Mouse (Mus musculus): Measurements from ENCODE around the gene Srrm2.
"Not testable (repeated sequence)": the region's sequence is repeated elsewhere in the genome, so short reads cannot be mapped to it uniquely, and the experiment has no call there.

Srrm2 gene

GRCm38 (mm10) chr17:23770896-23771283 lies 19.4 kb upstream of the Srrm2 start:
- no peak for DNase-seq

- DNase-seq: peak; percentile 98
These were observed 18.8 kb upstream of the Srrm2 start, which contains the start of gene Flywch1 for GRCm38 (mm10) chr17:23771284-23772218. Flywch1 (minus strand) TSS chr17:23771602.

- DNase-seq: not testable (repeated sequence)
These were observed 18.1 kb upstream of the Srrm2 start for GRCm38 (mm10) chr17:23772219-23772556.

GRCm38 (mm10) chr17:23773676-23774075 lies 16.7 kb upstream of the Srrm2 start:
- no peak for DNase-seq

DNA sequence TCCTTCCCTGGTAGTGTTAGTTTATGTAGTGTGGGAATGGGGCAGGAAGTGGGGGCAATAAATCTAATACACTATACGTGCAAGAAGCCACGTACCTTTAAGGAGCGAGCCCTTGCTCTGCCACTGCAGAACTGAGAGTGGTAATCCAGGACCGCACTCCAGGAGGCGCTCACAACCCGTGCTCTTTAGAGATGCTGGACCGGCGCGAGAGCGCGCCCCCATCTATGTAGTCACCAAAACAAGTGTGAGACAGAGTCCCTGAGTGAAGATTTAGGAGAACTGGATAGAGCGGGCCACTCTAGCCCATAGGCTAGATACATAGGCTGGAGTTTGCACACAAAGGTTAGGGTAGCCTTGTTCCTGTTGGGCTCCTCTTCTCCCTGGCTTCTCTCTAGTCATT lies 16.2 kb upstream of the Srrm2 start:
- peak; percentile 89 for DNase-seq

- no peak for DNase-seq
These were observed 14.1 kb upstream of the Srrm2 start for GRCm38 (mm10) chr17:23776216-23776615.

DNA sequence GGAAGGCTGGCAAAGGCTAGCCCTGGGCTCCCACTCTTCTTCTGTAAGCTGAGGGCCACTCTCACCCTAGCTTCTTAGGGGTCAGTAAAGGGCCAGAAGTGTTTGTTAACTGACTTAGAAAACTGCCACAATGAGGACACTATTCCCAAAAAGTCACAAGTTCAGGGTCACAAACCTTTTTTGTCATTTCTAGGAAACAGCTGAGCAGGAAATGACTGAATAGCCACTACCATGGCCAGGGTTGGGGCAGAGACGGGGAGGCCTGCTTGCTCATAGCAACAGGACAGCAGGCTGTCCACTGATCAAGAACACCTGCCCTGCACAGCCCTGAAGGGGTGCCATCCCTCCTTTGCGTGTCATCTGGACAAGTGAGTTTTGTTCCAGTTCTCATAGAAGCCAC lies 13.2 kb upstream of the Srrm2 start:
- no peak for DNase-seq

- DNase-seq: no peak
These were observed 11.9 kb upstream of the Srrm2 start for GRCm38 (mm10) chr17:23778447-23778846.

GRCm38 (mm10) chr17:23783352-23783751 lies 7.0 kb upstream of the Srrm2 start:
- DNase-seq: no peak

DNA sequence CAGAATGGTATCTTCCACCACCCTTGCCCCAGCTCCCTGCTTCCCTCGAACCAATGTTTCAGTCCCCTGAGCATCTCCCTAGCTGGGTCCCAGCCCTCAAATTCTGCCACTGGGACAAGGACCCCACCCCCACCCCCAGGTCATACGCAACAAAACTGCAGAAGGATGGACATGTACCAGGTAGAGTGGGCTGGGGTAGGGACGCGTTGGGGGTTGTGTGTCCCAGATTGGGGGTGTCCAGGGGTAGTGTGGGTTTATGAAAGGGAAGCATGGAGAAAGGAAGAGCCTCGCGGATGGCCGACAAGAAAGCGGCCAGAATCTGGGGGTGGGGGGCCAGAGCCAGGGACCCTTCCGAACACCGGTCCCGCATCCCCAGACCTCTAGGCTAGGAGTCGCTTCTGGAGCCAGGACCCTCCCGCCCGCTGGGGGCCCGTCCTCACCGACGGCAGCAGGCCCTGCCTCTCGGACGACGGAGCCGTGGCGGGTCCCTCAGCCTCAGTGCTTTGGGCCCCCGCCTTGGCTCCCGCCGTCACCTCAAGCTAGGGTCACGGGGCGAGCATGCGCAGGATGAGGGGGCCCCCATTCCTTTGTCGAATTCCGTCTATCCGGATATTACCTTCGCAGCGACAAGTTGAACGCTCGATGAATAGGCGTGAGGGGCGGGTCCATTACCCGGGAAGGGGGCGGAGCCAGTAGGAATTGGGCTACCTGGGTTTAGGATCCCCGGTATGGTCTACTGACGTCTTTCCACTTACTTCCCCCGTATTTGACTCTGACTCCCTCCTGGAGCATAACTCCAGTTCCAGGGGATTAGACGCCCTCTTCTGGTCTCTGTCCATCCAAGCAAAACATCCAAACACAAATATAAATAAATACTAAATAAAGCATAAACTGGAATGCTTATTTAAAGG lies 4.5 kb upstream of the Srrm2 start, which contains the start of gene Flywch2:
Flywch2 (minus strand) TSS at position 521 of the 911 bp plus-strand sequence.
- peak; percentile 84 for DNase-seq

GRCm38 (mm10) chr17:23786510-23786931 lies 3.8 kb upstream of the Srrm2 start:
- peak; percentile 25 for DNase-seq

DNA sequence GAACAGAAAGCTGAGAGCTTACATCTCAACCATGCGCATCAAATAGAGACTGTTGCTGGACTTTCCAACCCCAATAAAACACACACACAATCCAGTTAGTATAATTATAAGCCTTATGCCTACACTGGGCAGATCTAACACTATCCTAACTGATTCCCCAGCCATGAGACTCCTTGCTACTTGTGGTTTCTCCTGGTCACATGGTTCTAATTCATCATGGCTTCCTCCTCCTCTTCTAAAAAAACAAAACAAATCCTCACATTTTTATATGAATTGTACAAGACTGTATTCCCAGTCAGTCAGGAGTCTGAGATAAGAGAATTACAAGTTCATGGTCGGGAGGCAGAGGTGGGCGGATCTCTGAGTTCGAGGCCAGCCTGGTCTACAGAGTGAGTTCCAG lies 1.4 kb upstream of the Srrm2 start:
- no peak for DNase-seq

DNA sequence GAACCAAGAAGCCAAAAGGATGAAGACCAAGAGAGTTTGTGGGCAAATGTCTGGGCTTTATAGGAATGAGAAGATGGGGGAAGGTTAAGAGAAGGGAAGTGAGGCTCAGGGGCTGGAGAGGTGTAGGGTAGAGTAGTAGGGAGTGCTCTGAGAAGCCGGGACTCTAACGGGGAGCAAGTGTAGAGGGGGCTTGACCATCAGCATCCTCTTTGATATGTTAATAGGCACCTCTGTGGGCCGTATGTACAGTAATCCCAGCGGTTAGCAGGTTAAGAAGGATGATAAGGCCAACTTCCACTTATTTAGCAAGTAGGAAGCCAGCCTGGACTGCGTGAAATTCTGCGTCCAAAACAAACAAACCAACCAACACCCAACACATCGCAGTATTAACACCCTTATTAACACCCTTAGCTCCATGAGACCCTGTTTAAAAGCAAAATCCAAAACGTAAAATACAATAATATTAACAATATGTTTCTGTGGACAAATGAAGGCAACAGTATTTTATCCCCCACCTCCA lies 523 bp upstream of the Srrm2 start:
- DNase-seq: no peak

GRCm38 (mm10) chr17:23791079-23791357 lies 686 bp downstream of the Srrm2 start:
- no peak for DNase-seq

- no peak for DNase-seq
These were observed 5.0 kb downstream of the Srrm2 start for GRCm38 (mm10) chr17:23795323-23795722.

GRCm38 (mm10) chr17:23797316-23797715 lies 7.0 kb downstream of the Srrm2 start:
- DNase-seq: no peak

DNA sequence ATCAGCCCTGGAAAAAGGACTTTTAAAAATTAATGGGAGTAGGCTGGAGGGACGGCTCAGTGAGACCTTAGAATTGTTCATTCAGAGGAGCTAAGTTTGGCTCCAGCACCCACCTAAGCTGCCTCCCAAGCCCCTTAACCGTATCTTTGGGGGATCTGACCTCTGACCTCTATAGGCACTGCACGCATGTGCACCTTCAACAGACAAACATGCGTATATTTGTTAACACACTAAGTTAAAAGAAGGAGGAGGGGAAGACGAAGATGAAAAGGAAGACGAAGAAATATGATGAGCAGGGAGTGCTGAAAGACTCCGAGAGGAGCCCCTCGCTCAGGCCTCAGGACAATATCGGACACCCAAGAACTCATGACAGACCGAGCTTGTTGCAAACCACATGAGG lies 11.3 kb downstream of the Srrm2 start:
- no peak for DNase-seq

DNA sequence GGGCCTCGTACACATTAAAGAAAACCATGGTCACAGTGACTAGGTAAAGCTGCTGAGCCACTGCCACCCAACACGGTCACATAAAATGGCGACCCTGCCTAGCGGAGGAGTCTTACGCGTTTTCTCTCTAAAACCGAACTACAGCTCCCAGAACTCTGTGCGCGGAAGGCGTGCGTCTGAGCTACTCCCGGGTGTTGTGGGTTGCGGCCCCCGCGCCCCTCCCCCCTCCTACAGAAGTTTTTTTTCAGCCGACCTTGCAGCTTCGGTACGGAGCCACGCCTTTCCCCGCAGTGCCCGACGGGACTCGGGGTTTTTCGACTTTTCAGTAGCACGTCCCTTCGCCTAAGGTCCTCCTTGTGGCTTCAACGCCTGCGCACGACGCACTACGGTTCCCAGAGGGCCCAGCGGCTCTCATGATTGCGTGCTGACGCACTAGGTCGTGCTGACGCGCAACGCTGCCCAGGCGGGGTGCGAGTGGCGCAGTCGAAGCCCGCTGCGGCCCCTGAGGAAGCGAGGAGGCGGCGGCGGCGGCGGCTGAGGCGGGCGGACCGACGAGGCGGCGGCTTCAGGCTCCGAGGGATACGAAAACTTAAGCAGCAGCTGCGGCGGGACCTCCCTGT lies 12.5 kb downstream of the Srrm2 start:
- peak; percentile 96 for DNase-seq

GRCm38 (mm10) chr17:23803366-23804041 lies 13.2 kb downstream of the Srrm2 start:
- no peak for DNase-seq

GRCm38 (mm10) chr17:23804426-23805085 lies 14.2 kb downstream of the Srrm2 start:
- no peak for DNase-seq

DNA sequence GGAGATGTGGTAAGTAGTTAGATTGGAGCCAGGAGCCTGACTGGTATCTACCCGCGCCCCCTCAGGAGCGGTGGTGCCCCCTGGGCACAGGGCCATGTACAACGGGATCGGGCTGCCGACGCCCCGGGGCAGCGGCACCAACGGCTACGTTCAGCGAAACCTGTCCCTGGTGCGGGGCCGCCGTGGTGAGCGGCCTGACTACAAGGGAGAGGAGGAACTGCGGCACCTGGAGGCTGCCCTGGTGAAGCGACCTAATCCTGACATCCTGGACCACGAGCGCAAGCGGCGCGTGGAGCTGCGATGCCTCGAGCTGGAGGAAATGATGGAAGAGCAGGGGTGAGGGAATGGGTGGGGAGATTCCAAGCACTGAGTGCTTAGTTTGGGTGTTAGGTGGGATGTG lies 16.5 kb downstream of the Srrm2 start:
- peak; percentile 71 for DNase-seq

DNA sequence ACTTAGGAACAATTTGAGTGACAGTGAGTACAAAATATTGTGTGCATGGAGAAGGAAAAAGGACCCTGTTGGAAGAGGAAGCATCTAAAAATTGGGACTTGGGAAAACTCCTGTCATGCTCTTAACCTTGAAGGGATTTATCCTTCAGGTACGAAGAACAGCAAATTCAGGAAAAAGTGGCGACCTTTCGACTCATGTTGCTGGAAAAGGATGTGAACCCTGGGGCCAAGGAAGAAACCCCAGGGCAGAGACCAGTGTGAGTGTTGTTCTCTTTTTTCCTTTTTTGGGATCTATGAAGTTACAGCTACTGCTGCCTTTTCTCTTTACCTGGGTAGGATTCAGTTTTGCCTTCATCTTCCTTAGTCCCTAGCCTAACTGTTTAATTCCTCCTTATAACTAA lies 17.6 kb downstream of the Srrm2 start:
- no peak for DNase-seq
